Mouse (Mus musculus) hindbrain, embryonic 12.5 days (tissue): ENCODE data around the gene Phb2. TPM values are rescaled to one million over a fixed set of nuclear protein-coding genes. Genes with fewer than 3 reads are reported as not detected.

Experiments used
- ATAC-seq: fragments of 200-750 bp; cut with Nextera tagmentation; 2 replicates; pipeline ENCODE4 v1.8.0; 2017; ENCODE audit warnings: moderate TSS enrichment; ENCODE audit not compliant: low FRiP score
- H3K27ac ChIP-seq: fragments of 300-500 bp; sonication (generic); 2 replicates; pipeline ENCODE4 v1.5.1; 2016; ENCODE audit warnings: mild to moderate bottlenecking
- H3K27me3 ChIP-seq: fragments of 300-500 bp; sonication (generic); 2 replicates; pipeline ENCODE4 v1.6.1; 2016; ENCODE audit warnings: mild to moderate bottlenecking
- H3K36me3 ChIP-seq: fragments of 300-500 bp; sonication (generic); 2 replicates; pipeline ENCODE4 v1.6.1; 2016; ENCODE audit warnings: mild to moderate bottlenecking
- H3K4me1 ChIP-seq: fragments of 300-500 bp; sonication (generic); 2 replicates; pipeline ENCODE4 v1.6.1; 2016
- H3K4me2 ChIP-seq: fragments of 300-500 bp; sonication (generic); replicated peaks from 2 replicates; pipeline ENCODE4 v1.6.1; 2016; ENCODE audit warnings: mild to moderate bottlenecking
- H3K4me3 ChIP-seq: fragments of 300-500 bp; sonication (generic); 2 replicates; pipeline ENCODE4 v1.5.1; 2016; ENCODE audit warnings: mild to moderate bottlenecking
- H3K9ac ChIP-seq: fragments of 300-500 bp; sonication (generic); 2 replicates; pipeline ENCODE4 v1.6.1; 2016; ENCODE audit warnings: mild to moderate bottlenecking, moderate library complexity
- H3K9me3 ChIP-seq: fragments of 300-500 bp; sonication (generic); replicated peaks from 2 replicates; pipeline ENCODE4 v1.6.1; 2016; ENCODE audit warnings: mild to moderate bottlenecking
- WGBS: fragments of 180-500 bp; shearing (Covaris S2); methylation state at CpG from one replicate; pipeline ENCODE4 v1.1.7; 2016; 5-methylcytosine and 5-hydroxymethylcytosine counted together
- polyA plus RNA-seq: library from polyadenylated mRNA; unstranded; fragments of >200 nt; fragmentation: Nextera tagmentation; extraction: Ambion mirVana; gene quantifications from 2 replicates; pipeline ENCODE4 v1.2.1, GENCODE M21; 2016

Phb2 gene
- polyA plus RNA-seq, 1 experiment from 2014 or later = 291 TPM

- no peak for ATAC-seq
- no peak overlapping the region for H3K4me2 ChIP-seq
- peaks cover 42% of the 10 kb centered on the region for H3K36me3 ChIP-seq
- no peak overlapping the region for H3K4me3 ChIP-seq
- WGBS = 69% methylated on average over 20 of the region's 20 CpGs
- no peak overlapping the region for H3K9ac ChIP-seq
- no peaks in the 10 kb centered on the region for H3K27me3 ChIP-seq
- no peaks in the 10 kb centered on the region for H3K9me3 ChIP-seq
- H3K4me1 ChIP-seq = peaks cover 17% of the 10 kb centered on the region
- H3K27ac ChIP-seq = no peak overlapping the region
These were observed 4.8 kb downstream of the Phb2 start for GRCm38 (mm10) chr6:124716864-124717490.

GRCm38 (mm10) chr6:124717968-124718367 lies 5.8 kb downstream of the Phb2 start:
- peaks cover 42% of the 10 kb centered on the region for H3K36me3 ChIP-seq
- no peak overlapping the region for H3K9ac ChIP-seq
- peaks cover 14% of the 10 kb centered on the region for H3K4me1 ChIP-seq
- ATAC-seq = no peak
- H3K9me3 ChIP-seq = no peaks in the 10 kb centered on the region
- no peaks in the 10 kb centered on the region for H3K27me3 ChIP-seq
- H3K4me3 ChIP-seq = peak overlapping the region; percentile 15
- no peak overlapping the region for H3K4me2 ChIP-seq
- WGBS = 79% methylated on average over 13 of the region's 13 CpGs
- no peak overlapping the region for H3K27ac ChIP-seq

- Histone ChIP-seq H3K4me2 (0 out of 2 replicates have a peak overlapping the region, but pooled peaks have one; percentile 8), H3K36me3 (peaks cover 42% of the 10 kb centered on the region)
- no peak for ATAC-seq
These were observed 6.6 kb downstream of the Phb2 start for GRCm38 (mm10) chr6:124718703-124719102.

GRCm38 (mm10) chr6:124719354-124719978 lies 7.3 kb downstream of the Phb2 start:
- 69% methylated on average over 7 of the region's 7 CpGs for WGBS
- H3K27ac ChIP-seq = no peak overlapping the region
- peak overlapping the region; percentile 27; the same call in 1 of the 2 replicates for H3K9ac ChIP-seq
- peaks cover 34% of the 10 kb centered on the region for H3K36me3 ChIP-seq
- no peaks in the 10 kb centered on the region for H3K9me3 ChIP-seq
- H3K27me3 ChIP-seq = no peaks in the 10 kb centered on the region
- peaks cover 3% of the 10 kb centered on the region; the same call in 1 of the 2 replicates for H3K4me1 ChIP-seq
- no peak for ATAC-seq
- no peak overlapping the region for H3K4me3 ChIP-seq
- 0 out of 2 replicates have a peak overlapping the region, but pooled peaks have one; percentile 8 for H3K4me2 ChIP-seq

More at GRCm38 (mm10) chr6:124718703-124719102, 6.6 kb downstream of the Phb2 start:
- peak overlapping the region; percentile 15; the same call in 1 of the 2 replicates for H3K4me3 ChIP-seq
- no peaks in the 10 kb centered on the region for H3K9me3 ChIP-seq
- 0 out of 2 replicates have a peak overlapping the region, but pooled peaks have one; percentile 27 for H3K9ac ChIP-seq
- peaks cover 7% of the 10 kb centered on the region for H3K4me1 ChIP-seq
- WGBS = 61% methylated on average over 13 of the region's 16 CpGs
- H3K27ac ChIP-seq = no peak overlapping the region
- H3K27me3 ChIP-seq = no peaks in the 10 kb centered on the region

GRCm38 (mm10) chr6:124720904-124721303 lies 8.8 kb downstream of the Phb2 start:
- H3K36me3 ChIP-seq = peaks cover 20% of the 10 kb centered on the region
- H3K4me2 ChIP-seq = no peak overlapping the region
- H3K9me3 ChIP-seq = no peaks in the 10 kb centered on the region
- H3K27me3 ChIP-seq = no peaks in the 10 kb centered on the region
- H3K9ac ChIP-seq = peak overlapping the region; percentile 8; the same call in 1 of the 2 replicates
- WGBS = 66% methylated on average over 11 of the region's 11 CpGs
- H3K27ac ChIP-seq = no peak overlapping the region
- no peaks in the 10 kb centered on the region for H3K4me1 ChIP-seq
- ATAC-seq = no peak
- H3K4me3 ChIP-seq = no peak overlapping the region

GRCm38 (mm10) chr6:124722876-124723473 lies 10.8 kb downstream of the Phb2 start:
- Histone ChIP-seq H3K4me2 (no peak overlapping the region), H3K36me3 (0 out of 2 replicates have a peak, but pooled peaks cover under 1% of the 10 kb centered on the region), H3K27ac (no peak overlapping the region), H3K27me3 (no peaks in the 10 kb centered on the region), H3K4me1 (no peaks in the 10 kb centered on the region), H3K4me3 (no peak overlapping the region), H3K9me3 (no peaks in the 10 kb centered on the region), H3K9ac (no peak overlapping the region)
- no peak for ATAC-seq
- WGBS = 84% methylated on average over 6 of the region's 6 CpGs

GRCm38 (mm10) chr6:124723541-124723940 lies 11.4 kb downstream of the Phb2 start:
- Histone ChIP-seq H3K9ac (no peak overlapping the region), H3K4me1 (no peaks in the 10 kb centered on the region), H3K4me2 (no peak overlapping the region), H3K27me3 (no peaks in the 10 kb centered on the region), H3K4me3 (no peak overlapping the region), H3K9me3 (no peaks in the 10 kb centered on the region), H3K36me3 (no peaks in the 10 kb centered on the region), H3K27ac (no peak overlapping the region)
- no peak for ATAC-seq
- WGBS = 83% methylated on average over 8 of the region's 8 CpGs

GRCm38 (mm10) chr6:124724472-124724871 lies 12.3 kb downstream of the Phb2 start:
- Histone ChIP-seq H3K9ac (no peak overlapping the region), H3K4me3 (no peak overlapping the region), H3K27ac (no peak overlapping the region), H3K4me1 (no peaks in the 10 kb centered on the region), H3K4me2 (no peak overlapping the region), H3K9me3 (no peaks in the 10 kb centered on the region), H3K36me3 (no peaks in the 10 kb centered on the region), H3K27me3 (no peaks in the 10 kb centered on the region)
- 84% methylated on average over 10 of the region's 10 CpGs for WGBS
- ATAC-seq = no peak

GRCm38 (mm10) chr6:124728621-124729020 lies 16.5 kb downstream of the Phb2 start:
- no peaks in the 10 kb centered on the region for H3K9me3 ChIP-seq
- no peak overlapping the region for H3K9ac ChIP-seq
- H3K27ac ChIP-seq = no peak overlapping the region
- H3K4me3 ChIP-seq = no peak overlapping the region
- ATAC-seq = no peak
- no peak overlapping the region for H3K4me2 ChIP-seq
- H3K36me3 ChIP-seq = no peaks in the 10 kb centered on the region
- H3K4me1 ChIP-seq = peaks cover 10% of the 10 kb centered on the region; the same call in 1 of the 2 replicates
- no peaks in the 10 kb centered on the region for H3K27me3 ChIP-seq
- WGBS = 87% methylated on average over 10 of the region's 10 CpGs

GRCm38 (mm10) chr6:124729850-124730705 lies 17.9 kb downstream of the Phb2 start:
- H3K27me3 ChIP-seq = no peaks in the 10 kb centered on the region
- no peak overlapping the region for H3K9ac ChIP-seq
- no peaks in the 10 kb centered on the region for H3K36me3 ChIP-seq
- no peak overlapping the region for H3K27ac ChIP-seq
- WGBS = 83% methylated on average over 8 of the region's 8 CpGs
- no peak overlapping the region for H3K4me2 ChIP-seq
- peaks cover 10% of the 10 kb centered on the region; the same call in 1 of the 2 replicates for H3K4me1 ChIP-seq
- ATAC-seq = no peak
- no peaks in the 10 kb centered on the region for H3K9me3 ChIP-seq
- H3K4me3 ChIP-seq = no peak overlapping the region

- no peak overlapping the region for H3K4me2 ChIP-seq
- H3K4me1 ChIP-seq = peaks cover 10% of the 10 kb centered on the region; the same call in 1 of the 2 replicates
- WGBS = 87% methylated on average over 7 of the region's 7 CpGs
These were observed 18.9 kb downstream of the Phb2 start for GRCm38 (mm10) chr6:124731038-124731437.

More at GRCm38 (mm10) chr6:124731038-124731437, 18.9 kb downstream of the Phb2 start:
- H3K36me3 ChIP-seq = no peaks in the 10 kb centered on the region
- H3K4me3 ChIP-seq = no peak overlapping the region
- H3K27ac ChIP-seq = no peak overlapping the region
- ATAC-seq = no peak
- no peaks in the 10 kb centered on the region for H3K27me3 ChIP-seq
- H3K9me3 ChIP-seq = no peaks in the 10 kb centered on the region
- no peak overlapping the region for H3K9ac ChIP-seq
